10 mouse cellular contexts compared by ENCODE assay signal in genomic region chr16:8686871-8687535, GRCm38 (mm10). TPM values are rescaled to one million over a fixed set of nuclear protein-coding genes. Genes with fewer than 3 reads are reported as not detected.
DNase-seq lines count a peak whose midpoint lies in the region; ATAC-seq lines count a peak whose summit lies in the region.
"Had no signal": no experiment of that assay in that cellular context is flagged by ENCODE, and none has a peak within 500 bp of the region (broad histone marks: within the 10 kb centered on the region; RNA-seq: fewer than 3 reads in every experiment).

No protein-coding gene starts in this region.

- 0 out of 2 replicates have a peak overlapping the region, but pooled peaks have one; percentile 22 for H3K9ac ChIP-seq in heart, embryonic 11.5 days (ENCODE audit: low read depth, low read length)
- 0 out of 2 replicates have a peak overlapping the region, but pooled peaks have one; percentile 14 for H3K9ac ChIP-seq in midbrain, embryonic 13.5 days (replicated peaks)

- peak overlapping the region; percentile 57; the same call in 1 of the 2 replicates for H3K27ac ChIP-seq in heart, embryonic 11.5 days (ENCODE audit: low read depth, low read length)
- H3K27ac ChIP-seq in midbrain, embryonic 13.5 days = no peak overlapping the region

- H3K4me3 ChIP-seq in heart, embryonic 11.5 days (ENCODE audit: low read depth, low read length) = no peak overlapping the region
- no peak overlapping the region for H3K4me3 ChIP-seq in midbrain, embryonic 13.5 days (replicated peaks)

- H3K4me2 ChIP-seq in heart, embryonic 11.5 days = peak overlapping the region; percentile 34
- H3K4me2 ChIP-seq in midbrain, embryonic 13.5 days (replicated peaks) = no peak overlapping the region

- H3K36me3 ChIP-seq in heart, embryonic 11.5 days (ENCODE audit: control insufficient read depth, insufficient read depth, low read length) = peaks cover 21% of the 10 kb centered on the region
- H3K36me3 ChIP-seq in midbrain, embryonic 13.5 days = peaks cover 62% of the 10 kb centered on the region

- peaks cover 8% of the 10 kb centered on the region; the same call in 1 of the 2 replicates for H3K4me1 ChIP-seq in heart, embryonic 11.5 days (ENCODE audit: control insufficient read depth, insufficient read depth, low read length)
- no peaks in the 10 kb centered on the region for H3K4me1 ChIP-seq in midbrain, embryonic 13.5 days (replicated peaks)

- ATAC-seq in heart, embryonic 11.5 days (replicated peaks; ENCODE audit: insufficient number of reproducible peaks, low FRiP score, low TSS enrichment) = peak; percentile 85
- 0 out of 2 replicates have a peak, but pooled peaks have one; percentile 19 for ATAC-seq in midbrain, embryonic 13.5 days

- 46% methylated on average over 11 of the region's 11 CpGs for WGBS in heart, embryonic 11.5 days (ENCODE audit: insufficient replicate concordance)
- WGBS in midbrain, embryonic 13.5 days = 87% methylated on average over 11 of the region's 11 CpGs

- intact Hi-C loops in heart, postnatal 25 days (cut with DNase I) = loop anchor here (1.0 to 5.0 kb wide), 3 partner anchors 50 to 182 kb away; no protein-coding TSS in a partner anchor

- H3K9me3 ChIP-seq in heart, embryonic 11.5 days (replicated peaks; ENCODE audit: control insufficient read depth, low read length) = no peaks in the 10 kb centered on the region
- no peaks in the 10 kb centered on the region for H3K9me3 ChIP-seq in midbrain, embryonic 13.5 days

- no peaks in the 10 kb centered on the region for H3K27me3 ChIP-seq in heart, embryonic 11.5 days (ENCODE audit: control insufficient read depth, insufficient read depth, low read length)
- H3K27me3 ChIP-seq in midbrain, embryonic 13.5 days = no peaks in the 10 kb centered on the region

- no peak for DNase-seq in heart, postnatal 25 days (ENCODE audit: low spot score)
- peak; percentile 90 for DNase-seq in c-Kit-positive CD71-positive TER-119-positive erythroid progenitor cells, embryonic 14.5 days (ENCODE audit: low spot score)
- peak; percentile 44 for DNase-seq in heart, postnatal 4 days
- DNase-seq in adrenal gland, adult 2 months = no peak
- no peak for DNase-seq in T-cell, adult 2 months (ENCODE audit: low spot score)
- DNase-seq in thymus, postnatal 25 days = no peak

RNA-seq across cellular contexts. Expression of gene Gm5767, which starts 6.4 kb away (rescaled TPM):
- not detected in 2 replicates for polyA plus RNA-seq in heart, embryonic 11.5 days (2014; fragmentation: Nextera tagmentation; extraction: Ambion mirVana)
- total RNA-seq in heart, postnatal 25 days (2021) = not detected
- not detected for total RNA-seq in heart, postnatal 4 days (2021)
- not detected in 2 replicates for polyA plus RNA-seq in midbrain, embryonic 13.5 days (2015; fragmentation: Nextera tagmentation; extraction: Ambion mirVana)
- not detected for total RNA-seq in adrenal gland, adult 2 months (2021)
- 0.25 and 0.29 TPM in 2 replicates for polyA plus RNA-seq in adrenal gland, adult 2 months (2012; rRNA removed)
- total RNA-seq: left cerebral cortex, adult 18-20 months had no signal
- polyA plus RNA-seq: embryonic facial prominence, embryonic 14.5 days had no signal

RNA-seq across cellular contexts. Expression of gene Carhsp1, which starts 15.0 kb away (rescaled TPM):
- polyA plus RNA-seq in heart, embryonic 11.5 days (2014; fragmentation: Nextera tagmentation; extraction: Ambion mirVana) = 39.1 and 42.4 TPM in 2 replicates
- total RNA-seq in heart, postnatal 25 days (2021) = 10 to 100 TPM; 17.6 to 20.9 TPM
- 10 to 100 TPM; 52.8 to 56.0 TPM for total RNA-seq in heart, postnatal 4 days (2021)
- 253 and 274 TPM in 2 replicates for polyA plus RNA-seq in midbrain, embryonic 13.5 days (2015; fragmentation: Nextera tagmentation; extraction: Ambion mirVana)
- 100 to 1,000 TPM in 1 of 2 experiments, 10 to 100 TPM in 1; 52.0 to 120 TPM for total RNA-seq in adrenal gland, adult 2 months (2021)
- 233 and 404 TPM in 2 replicates for polyA plus RNA-seq in adrenal gland, adult 2 months (2012; rRNA removed)

RNA-seq across cellular contexts. Expression of gene Tmem186, which starts 49.5 kb away (rescaled TPM):
- 10.5 and 16.3 TPM in 2 replicates for polyA plus RNA-seq in heart, embryonic 11.5 days (2014; fragmentation: Nextera tagmentation; extraction: Ambion mirVana)
- total RNA-seq in heart, postnatal 25 days (2021) = 10 to 100 TPM; 17.0 to 18.0 TPM
- total RNA-seq in heart, postnatal 4 days (2021) = 10 to 100 TPM; 12.7 to 13.1 TPM
- 25.1 and 26.2 TPM in 2 replicates for polyA plus RNA-seq in midbrain, embryonic 13.5 days (2015; fragmentation: Nextera tagmentation; extraction: Ambion mirVana)
- total RNA-seq in adrenal gland, adult 2 months (2021) = 10 to 100 TPM; 15.3 to 22.1 TPM
- polyA plus RNA-seq in adrenal gland, adult 2 months (2012; rRNA removed) = 15.6 and 16.2 TPM in 2 replicates

RNA-seq across cellular contexts. Expression of gene Pmm2, which starts 49.5 kb away (rescaled TPM):
- 38.5 and 40.3 TPM in 2 replicates for polyA plus RNA-seq in heart, embryonic 11.5 days (2014; fragmentation: Nextera tagmentation; extraction: Ambion mirVana)
- 10 to 100 TPM; 29.8 to 30.8 TPM for total RNA-seq in heart, postnatal 25 days (2021)
- total RNA-seq in heart, postnatal 4 days (2021) = 10 to 100 TPM; 36.5 to 39.0 TPM
- polyA plus RNA-seq in midbrain, embryonic 13.5 days (2015; fragmentation: Nextera tagmentation; extraction: Ambion mirVana) = 54.0 and 55.0 TPM in 2 replicates
- 10 to 100 TPM; 48.1 to 53.8 TPM for total RNA-seq in adrenal gland, adult 2 months (2021)
- polyA plus RNA-seq in adrenal gland, adult 2 months (2012; rRNA removed) = 54.1 and 75.1 TPM in 2 replicates

Comparison
In these comparisons a context has a peak if more than half of its experiments do, and no peak if none do; other contexts are left out.
1. DNase-seq: peak in c-Kit-positive CD71-positive TER-119-positive erythroid progenitor cells, embryonic 14.5 days (single experiment) and heart, postnatal 4 days (single experiment); none in heart, postnatal 25 days (single experiment), adrenal gland, adult 2 months (single experiment), T-cell, adult 2 months (single experiment) and thymus, postnatal 25 days (single experiment).